Mouse (Mus musculus) 3T3-L1 (cell line): ENCODE data around the gene Zkscan5.
A peak's percentile ranks its signal among the peaks of the same experiment; 100 is the strongest.
"Not testable (repeated sequence)": the region's sequence is repeated elsewhere in the genome, so short reads cannot be mapped to it uniquely, and the experiment has no call there.

Experiments used
- DNase-seq: peaks from one replicate; pipeline ENCODE4 v3.0.0-alpha.2; 2015; ENCODE audit warnings: low read depth, low spot score

Gene Zkscan5

DNA sequence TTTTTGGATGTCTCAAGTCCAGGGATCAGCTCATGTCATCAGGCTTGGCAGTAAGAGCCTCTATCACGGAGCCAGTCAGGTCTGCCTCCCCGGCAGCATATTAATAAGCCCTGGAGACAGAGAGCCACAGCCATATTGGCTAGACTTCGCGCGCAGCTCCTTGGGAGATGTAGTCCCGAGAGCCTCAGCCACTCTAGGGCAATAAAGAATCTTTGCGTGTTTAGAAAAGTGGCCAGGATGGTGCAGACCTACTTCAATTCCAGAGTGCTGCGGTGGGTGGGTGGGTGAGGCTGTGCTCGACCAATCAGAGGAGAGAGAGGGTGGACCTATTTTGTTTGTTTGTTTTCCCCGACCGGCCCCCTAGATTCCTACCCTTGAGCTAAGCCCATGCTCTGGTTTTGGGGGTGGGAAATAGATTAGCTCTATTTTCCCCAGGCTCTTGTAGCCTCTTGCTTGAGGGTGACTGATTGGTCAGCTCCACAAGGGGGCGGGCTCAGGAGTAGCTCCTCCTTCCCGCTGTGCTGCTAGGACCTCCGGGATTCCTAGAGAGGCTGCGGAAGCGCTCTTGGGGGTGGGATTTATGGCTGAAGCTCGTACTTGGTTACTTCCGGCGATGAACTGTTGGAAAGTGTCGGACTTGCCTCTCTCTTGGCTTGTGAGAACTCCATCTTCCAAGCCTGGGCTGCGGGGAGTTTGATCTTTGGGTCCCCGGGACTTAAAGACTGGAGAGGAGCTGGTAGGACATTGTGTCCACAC is at the start of gene Zkscan5:
TSS of gene Zkscan5 (plus strand) at position 627 of the 756 bp plus-strand sequence.
- DNase-seq = peak; percentile 100

DNA sequence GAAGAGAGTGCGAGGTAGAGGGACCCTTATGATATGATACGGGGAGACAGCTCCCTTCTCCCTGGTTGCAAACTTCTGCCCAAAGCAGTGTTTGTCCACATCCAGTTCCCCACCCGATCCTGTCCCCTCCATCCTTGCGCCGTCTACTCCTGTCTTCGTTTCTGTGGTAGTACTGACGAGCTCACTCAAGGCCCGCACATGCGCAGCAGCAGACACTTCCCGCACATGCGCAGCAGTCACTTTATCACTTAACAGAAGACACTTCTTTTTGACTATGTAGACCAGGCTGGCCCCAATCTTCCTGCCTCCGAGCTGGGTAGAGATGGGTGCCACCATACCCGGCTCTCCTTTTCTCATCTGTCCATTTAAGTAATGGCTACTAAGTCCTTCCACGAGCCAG is 43.0 kb upstream of the Zkscan5 start:
- DNase-seq = no peak

GRCm38 (mm10) chr5:145164710-145165109 is 39.7 kb upstream of the Zkscan5 start:
- DNase-seq = no peak

DNA sequence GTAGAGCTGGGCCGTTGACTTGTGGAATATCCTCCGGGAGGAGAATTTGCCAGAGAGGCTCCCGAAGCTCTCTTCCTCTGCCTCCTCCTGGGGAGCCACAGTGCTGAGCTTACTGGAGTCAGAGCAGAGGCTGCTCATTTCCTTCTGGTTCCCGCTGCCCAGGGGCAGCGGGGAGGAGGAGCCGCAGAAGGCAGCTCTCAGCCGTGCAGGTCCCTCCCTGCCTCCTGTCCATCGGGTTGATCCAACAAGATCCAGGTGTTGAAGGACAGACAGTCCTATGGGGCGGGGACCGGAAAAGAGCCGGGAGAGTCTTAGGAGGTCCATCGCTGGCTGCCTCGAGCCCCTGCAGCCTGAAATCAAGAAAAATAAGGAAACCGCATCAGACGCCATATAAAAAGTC is 39.2 kb upstream of the Zkscan5 start:
- no peak for DNase-seq

- DNase-seq = peak; percentile 99
Observed at GRCm38 (mm10) chr5:145166536-145167305, 37.6 kb upstream of the Zkscan5 start, which contains the start of the genes Ptcd1 and Cpsf4. Gene Ptcd1 (minus strand): TSS chr5:145167108. Gene Cpsf4 (plus strand): TSS chr5:145167213.

- no peak for DNase-seq
Observed at GRCm38 (mm10) chr5:145167306-145167661, 37.1 kb upstream of the Zkscan5 start.

- DNase-seq = no peak
Observed at GRCm38 (mm10) chr5:145178461-145178980, 25.8 kb upstream of the Zkscan5 start.

DNA sequence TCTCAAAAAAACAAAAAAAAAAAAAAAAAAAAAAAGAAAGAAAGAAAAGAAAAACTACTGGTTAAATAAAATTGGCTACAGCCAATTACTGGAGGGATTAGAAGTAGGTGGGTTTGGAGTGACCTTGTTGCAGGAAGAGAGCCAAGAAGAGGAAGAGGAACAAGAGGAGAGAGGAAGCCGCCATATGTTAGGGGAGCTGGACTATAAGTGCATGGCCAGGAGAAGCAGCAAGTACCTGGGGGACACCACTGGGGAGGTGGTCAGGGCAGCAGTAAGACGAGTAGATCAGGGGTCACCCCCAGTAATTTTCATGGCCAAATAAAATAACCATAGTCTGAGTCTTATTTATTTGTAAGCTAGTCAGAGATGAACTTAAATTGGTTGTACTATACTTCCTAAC is 19.1 kb upstream of the Zkscan5 start:
- no peak for DNase-seq

- no peak for DNase-seq
Observed at GRCm38 (mm10) chr5:145189416-145189815, 14.9 kb upstream of the Zkscan5 start.

GRCm38 (mm10) chr5:145190373-145190772 is 14.0 kb upstream of the Zkscan5 start:
- DNase-seq = no peak

- DNase-seq = peak; percentile 90
Observed at GRCm38 (mm10) chr5:145190875-145191798, 13.2 kb upstream of the Zkscan5 start.

DNA sequence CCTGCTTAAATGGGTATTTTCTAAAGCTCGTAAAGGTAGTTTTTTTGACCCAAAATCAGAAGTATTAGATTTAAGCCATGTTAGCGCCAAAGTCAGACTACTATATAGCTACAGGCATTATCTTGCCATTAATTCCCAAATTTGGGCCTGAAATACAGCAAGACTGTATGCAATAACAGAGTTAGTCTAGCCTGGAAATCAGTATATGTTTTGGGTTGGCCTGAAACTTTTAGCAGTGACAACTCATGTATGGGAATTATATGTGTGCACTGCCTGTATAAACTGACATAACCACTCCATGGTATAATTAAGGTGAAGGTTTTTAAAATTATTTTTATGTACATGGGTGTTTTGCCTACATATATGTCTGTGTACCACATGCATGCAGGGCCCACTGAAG is 12.4 kb upstream of the Zkscan5 start, which contains the start of gene Atp5j2:
TSS of gene Atp5j2 (minus strand) at position 101 of the 400 bp plus-strand sequence.
- DNase-seq = no peak

- no peak for DNase-seq
Observed at GRCm38 (mm10) chr5:145200387-145200786, 4.0 kb upstream of the Zkscan5 start.

GRCm38 (mm10) chr5:145201321-145201991 is 2.9 kb upstream of the Zkscan5 start, which contains the start of gene Zkscan14:
Gene Zkscan14 (minus strand): TSS chr5:145201868.
- DNase-seq = peak; percentile 94

DNA sequence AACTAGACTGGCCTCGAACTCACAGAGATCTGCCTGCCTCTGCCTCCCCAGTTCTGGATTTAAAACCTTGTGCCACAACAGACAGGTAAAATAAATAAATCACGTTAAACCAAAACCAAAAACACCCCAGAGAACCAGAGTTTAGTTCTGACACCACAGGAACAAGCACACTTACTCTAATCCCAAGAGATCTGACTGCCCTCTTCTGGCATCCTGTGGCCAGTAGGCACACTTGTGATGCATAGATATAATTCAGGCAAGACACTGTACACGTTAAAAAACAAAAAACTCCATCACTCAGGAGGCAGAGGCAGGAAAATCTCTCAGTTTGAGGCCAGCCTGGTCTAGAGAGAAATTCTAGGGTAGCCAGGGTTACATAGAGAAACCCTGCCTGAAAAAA is 1.9 kb upstream of the Zkscan5 start:
- peak; percentile 36 for DNase-seq

DNA sequence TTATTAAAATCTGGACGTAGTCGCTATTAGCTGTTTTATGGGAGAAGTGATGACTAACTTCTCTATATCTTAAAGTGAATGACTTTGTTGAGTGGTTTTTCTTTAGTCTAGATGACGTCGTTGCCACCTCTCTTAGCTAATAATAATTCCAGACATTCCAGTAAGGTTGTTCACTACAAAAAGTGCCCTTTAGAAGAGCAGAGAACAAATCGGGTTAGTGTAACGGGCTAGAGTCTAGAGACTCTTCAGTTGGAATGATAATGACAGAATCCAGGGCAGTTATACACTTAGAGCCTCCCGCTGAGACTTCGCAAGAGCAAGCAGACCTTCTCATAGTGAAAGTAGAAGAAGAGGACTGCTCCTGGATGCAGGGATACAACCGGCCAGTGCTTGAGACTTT is 679 bp downstream of the Zkscan5 start:
- DNase-seq = peak; percentile 72

DNA sequence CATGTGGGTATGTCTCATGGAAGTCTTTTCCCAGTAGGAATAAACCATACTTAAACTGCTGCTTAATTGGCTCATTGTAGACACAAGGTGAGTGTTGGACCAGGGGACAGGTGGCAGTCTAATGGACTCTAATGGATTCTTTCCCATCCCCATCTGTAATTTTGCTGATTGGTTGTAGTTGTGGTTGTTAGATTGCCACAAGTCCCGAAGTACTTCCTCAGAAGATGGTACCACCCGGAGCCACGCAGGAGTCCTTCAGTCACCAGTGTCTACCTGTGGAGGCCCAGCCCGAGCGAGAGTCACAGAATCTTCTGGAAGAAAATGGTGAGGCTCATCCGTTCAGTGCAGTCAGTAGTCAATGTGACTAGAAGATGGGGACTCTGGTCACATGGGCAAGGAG is 3.0 kb downstream of the Zkscan5 start:
- DNase-seq = no peak

- DNase-seq = no peak
Observed at GRCm38 (mm10) chr5:145207954-145208353, 3.6 kb downstream of the Zkscan5 start.

GRCm38 (mm10) chr5:145208391-145208790 is 4.0 kb downstream of the Zkscan5 start:
- not testable (repeated sequence) for DNase-seq

GRCm38 (mm10) chr5:145211340-145211739 is 7.0 kb downstream of the Zkscan5 start:
- DNase-seq = no peak

GRCm38 (mm10) chr5:145212216-145212615 is 7.9 kb downstream of the Zkscan5 start:
- no peak for DNase-seq
